Mouse (Mus musculus) kidney, postnatal 0 days (tissue): ENCODE data around the gene Trp53tg5. TPM values are rescaled to one million over a fixed set of nuclear protein-coding genes. Genes with fewer than 3 reads are reported as not detected.

Experiments used
- ATAC-seq: fragments of 200-750 bp; cut with Nextera tagmentation; replicated peaks from 2 replicates; pipeline ENCODE4 v1.8.0; 2017; ENCODE audit warnings: low read depth, moderate number of reproducible peaks, moderate TSS enrichment, moderate library complexity; ENCODE audit not compliant: low FRiP score
- DNase-seq: peaks from one replicate; pipeline ENCODE4 v3.0.0-alpha.2; 2016; ENCODE audit warnings: low spot score
- H3K27ac ChIP-seq: fragments of 300-500 bp; sonication (generic); 2 replicates; pipeline ENCODE4 v1.5.1; 2014; ENCODE audit warnings: mild to moderate bottlenecking
- H3K27me3 ChIP-seq: fragments of 300-500 bp; sonication (generic); 2 replicates; pipeline ENCODE4 v1.6.1; 2014; ENCODE audit warnings: low read length, mixed read lengths; ENCODE audit not compliant: insufficient read depth
- H3K36me3 ChIP-seq: fragments of 300-500 bp; sonication (generic); 2 replicates; pipeline ENCODE4 v1.6.1; 2014; ENCODE audit warnings: low read length, mixed read lengths; ENCODE audit not compliant: insufficient read depth
- H3K4me1 ChIP-seq: fragments of 300-500 bp; sonication (generic); replicated peaks from 2 replicates; pipeline ENCODE4 v1.6.1; 2014; ENCODE audit warnings: antibody characterized with exemption, low read length, mixed read lengths; ENCODE audit not compliant: insufficient read depth
- H3K4me2 ChIP-seq: fragments of 300-500 bp; sonication (generic); 2 replicates; pipeline ENCODE4 v1.6.1; 2014; ENCODE audit warnings: mild to moderate bottlenecking, low read length, moderate library complexity, mixed read lengths
- H3K4me3 ChIP-seq: fragments of 300-500 bp; sonication (generic); replicated peaks from 2 replicates; pipeline ENCODE4 v1.5.1; 2014; ENCODE audit warnings: low read depth, low read length
- H3K9ac ChIP-seq: fragments of 300-500 bp; sonication (generic); 2 replicates; pipeline ENCODE4 v1.6.1; 2014; ENCODE audit warnings: low read depth, low read length
- H3K9me3 ChIP-seq: fragments of 300-500 bp; sonication (generic); replicated peaks from 2 replicates; pipeline ENCODE4 v1.6.1; 2016; ENCODE audit warnings: low read length, inconsistent platforms, mixed read lengths
- CTCF ChIP-seq: IDR thresholded peaks from 2 replicates; pipeline ENCODE4 v1.5.1; 2016; ENCODE audit warnings: antibody characterized with exemption, low read depth, mild to moderate bottlenecking, moderate library complexity
- WGBS: fragments of 180-500 bp; shearing (Covaris S2); extraction: QIAGEN DNeasy Blood & Tissue Kit; methylation state at CpG from one replicate; pipeline ENCODE4 v1.1.7; 2014; 5-methylcytosine and 5-hydroxymethylcytosine counted together
- polyA plus RNA-seq: library from polyadenylated mRNA; unstranded; fragments of >200 nt; fragmentation: Nextera tagmentation; extraction: Ambion mirVana; gene quantifications from 2 replicates; pipeline ENCODE4 v1.2.1, GENCODE M21; 2015

Trp53tg5 gene
- polyA plus RNA-seq, 1 experiment from 2014 or later, result not detected

GRCm38 (mm10) chr2:164486258-164487114, 13.0 kb upstream of the Trp53tg5 start:
- H3K9ac ChIP-seq, result peak overlapping the region; percentile 81
- H3K27me3 ChIP-seq, result no peaks in the 10 kb centered on the region
- peak overlapping the region; percentile 99 for H3K4me2 ChIP-seq
- H3K4me3 ChIP-seq, result peak overlapping the region; percentile 88
- 0 out of 2 replicates have a peak, but pooled peaks cover 4% of the 10 kb centered on the region for H3K36me3 ChIP-seq
- TF ChIP-seq CTCF, result peak; percentile 22; the same call in 1 of the 2 replicates
- DNase-seq (peak; percentile 72), ATAC-seq (peak; percentile 59)
- H3K27ac ChIP-seq, result peak overlapping the region; percentile 71
- no peaks in the 10 kb centered on the region for H3K9me3 ChIP-seq
- WGBS, result under 1% methylated on average over 58 of the region's 90 CpGs
- 0 out of 2 replicates have a peak, but pooled peaks cover 5% of the 10 kb centered on the region for H3K4me1 ChIP-seq

GRCm38 (mm10) chr2:164485681-164486257, 12.2 kb upstream of the Trp53tg5 start, which contains the start of gene Dbndd2:
TSS of gene Dbndd2 (plus strand) at chr2:164486106.
- Histone ChIP-seq H3K9ac (peak within 1 kb of the TSS; percentile 81), H3K4me1 (0 out of 2 replicates have a peak, but pooled peaks cover 5% of the 10 kb centered on the region), H3K27ac (peak within 1 kb of the TSS; percentile 71), H3K4me2 (peak within 1 kb of the TSS; percentile 99), H3K9me3 (no peaks in the 10 kb centered on the region), H3K4me3 (peak within 1 kb of the TSS; percentile 88), H3K36me3 (0 out of 2 replicates have a peak, but pooled peaks cover 4% of the 10 kb centered on the region), H3K27me3 (no peaks in the 10 kb centered on the region)
- ATAC-seq (peak; percentile 85), DNase-seq (peak; percentile 50)
- WGBS, result under 1% methylated on average over 26 of the region's 26 CpGs
- no peak for TF ChIP-seq CTCF

- DNase-seq (peak; percentile 82), ATAC-seq (0 out of 2 replicates have a peak, but pooled peaks have one; percentile 30)
- Histone ChIP-seq H3K27ac (no peak overlapping the region), H3K27me3 (no peaks in the 10 kb centered on the region), H3K4me1 (no peaks in the 10 kb centered on the region), H3K9ac (no peak overlapping the region), H3K36me3 (peaks cover 7% of the 10 kb centered on the region; the same call in 1 of the 2 replicates), H3K4me3 (no peak overlapping the region), H3K9me3 (no peaks in the 10 kb centered on the region), H3K4me2 (no peak overlapping the region)
- WGBS, result 25% methylated on average over 10 of the region's 10 CpGs
- TF ChIP-seq CTCF, result peak; percentile 82
These were observed 3.3 kb downstream of the Trp53tg5 start for GRCm38 (mm10) chr2:164470254-164470653.

GRCm38 (mm10) chr2:164466787-164467186, 6.7 kb downstream of the Trp53tg5 start:
- Histone ChIP-seq H3K27me3 (no peaks in the 10 kb centered on the region), H3K9me3 (no peaks in the 10 kb centered on the region), H3K4me2 (no peak overlapping the region), H3K4me1 (peaks cover 3% of the 10 kb centered on the region; the same call in 1 of the 2 replicates), H3K27ac (no peak overlapping the region), H3K4me3 (no peak overlapping the region), H3K36me3 (peaks cover 16% of the 10 kb centered on the region), H3K9ac (no peak overlapping the region)
- no peak for ATAC-seq
- TF ChIP-seq CTCF, result no peak
- 81% methylated on average over 5 of the region's 5 CpGs for WGBS
- DNase-seq, result no peak

GRCm38 (mm10) chr2:164465161-164465560, 8.4 kb downstream of the Trp53tg5 start:
- ATAC-seq (no peak), DNase-seq (no peak)
- H3K4me1 ChIP-seq, result peaks cover 3% of the 10 kb centered on the region; the same call in 1 of the 2 replicates
- no peak overlapping the region for H3K9ac ChIP-seq
- no peaks in the 10 kb centered on the region for H3K27me3 ChIP-seq
- peaks cover 16% of the 10 kb centered on the region for H3K36me3 ChIP-seq
- H3K9me3 ChIP-seq, result no peaks in the 10 kb centered on the region
- no peak overlapping the region for H3K27ac ChIP-seq
- H3K4me2 ChIP-seq, result no peak overlapping the region
- no peak for TF ChIP-seq CTCF
- H3K4me3 ChIP-seq, result no peak overlapping the region

- H3K27ac ChIP-seq, result peak within 1 kb of the TSS; percentile 75
- peak within 1 kb of the TSS; percentile 61 for H3K9ac ChIP-seq
- no peaks in the 10 kb centered on the region for H3K27me3 ChIP-seq
- DNase-seq (peak; percentile 100), ATAC-seq (peak; percentile 97)
- peaks cover 16% of the 10 kb centered on the region for H3K36me3 ChIP-seq
- under 1% methylated on average over 68 of the region's 79 CpGs for WGBS
- no peaks in the 10 kb centered on the region for H3K9me3 ChIP-seq
- peak within 1 kb of the TSS; percentile 68 for H3K4me2 ChIP-seq
- peak within 1 kb of the TSS; percentile 48 for H3K4me3 ChIP-seq
- TF ChIP-seq CTCF, result peak; percentile 86
- H3K4me1 ChIP-seq, result peaks cover 13% of the 10 kb centered on the region
These were observed 12.6 kb downstream of the Trp53tg5 start, which contains the start of gene Gm20458 for GRCm38 (mm10) chr2:164460745-164461551. TSS of gene Gm20458 (plus strand) at chr2:164460967.
